Mouse (Mus musculus): ENCODE measurements around the gene Dlgap4. TPM values are rescaled to one million over a fixed set of nuclear protein-coding genes. Genes with fewer than 3 reads are reported as not detected.

Gene Dlgap4
- total and polyA plus RNA-seq, 3 experiments = 31.3 to 61.5 (median 32.5) TPM

GRCm38 (mm10) chr2:156651019-156651418 lies 37.5 kb downstream of the Dlgap4 start:
- H3K4me1 ChIP-seq (ENCODE audit: control insufficient read depth, insufficient read depth, low read length) = no peaks in the 10 kb centered on the region; the same call in 1 of the 2 replicates
- no peaks in the 10 kb centered on the region for H3K27me3 ChIP-seq (ENCODE audit: control insufficient read depth, insufficient read depth, low read length)
- intact Hi-C loops (cut with DNase I) = no loop called here
- TF ChIP-seq CTCF (IDR thresholded peaks at IDR 0.05) = no peak
- no peaks in the 10 kb centered on the region for H3K36me3 ChIP-seq (ENCODE audit: control insufficient read depth, insufficient read depth, low read length)
- no peaks in the 10 kb centered on the region for H3K79me2 ChIP-seq (replicated peaks; ENCODE audit: control insufficient read depth, insufficient read depth, low read length)
- no peak overlapping the region for H3K4me3 ChIP-seq
- H3K27ac ChIP-seq = no peak overlapping the region
- H3K9ac ChIP-seq (ENCODE audit: low read depth, low read length) = no peak overlapping the region
- DNase-seq = no peak
- WGBS = 76% methylated on average over 6 of the region's 6 CpGs

- H3K9ac ChIP-seq (ENCODE audit: low read depth, low read length) = no peak overlapping the region
- H3K27me3 ChIP-seq (ENCODE audit: control insufficient read depth, insufficient read depth, low read length) = no peaks in the 10 kb centered on the region
- no peaks in the 10 kb centered on the region; the same call in 1 of the 2 replicates for H3K4me1 ChIP-seq (ENCODE audit: control insufficient read depth, insufficient read depth, low read length)
- peak; percentile 29 to 61 for DNase-seq
- H3K36me3 ChIP-seq (ENCODE audit: control insufficient read depth, insufficient read depth, low read length) = no peaks in the 10 kb centered on the region
- H3K27ac ChIP-seq = no peak overlapping the region
- intact Hi-C loops (cut with DNase I) = no loop called here
- H3K4me3 ChIP-seq = no peak overlapping the region
- WGBS = 12% methylated on average over 8 of the region's 8 CpGs
- no peaks in the 10 kb centered on the region for H3K79me2 ChIP-seq (replicated peaks; ENCODE audit: control insufficient read depth, insufficient read depth, low read length)
- TF ChIP-seq CTCF (IDR thresholded peaks at IDR 0.05) (no peak), POLR2A (IDR thresholded peaks at IDR 0.05; ENCODE audit: insufficient read depth, low read depth, low read length) (no peak), EP300 (IDR thresholded peaks at IDR 0.05; ENCODE audit: insufficient read depth, low read depth, low read length) (no peak)
Measured at GRCm38 (mm10) chr2:156652841-156653240, 39.3 kb downstream of the Dlgap4 start.

- TF ChIP-seq EP300 (IDR thresholded peaks at IDR 0.05; ENCODE audit: insufficient read depth, low read depth, low read length) (no peak), POLR2A (IDR thresholded peaks at IDR 0.05; ENCODE audit: insufficient read depth, low read depth, low read length) (no peak), CTCF (IDR thresholded peaks at IDR 0.05) (no peak)
- 73% methylated on average over 5 of the region's 5 CpGs for WGBS
- H3K27me3 ChIP-seq (ENCODE audit: control insufficient read depth, insufficient read depth, low read length) = no peaks in the 10 kb centered on the region
- H3K4me1 ChIP-seq (ENCODE audit: control insufficient read depth, insufficient read depth, low read length) = peaks cover 2% of the 10 kb centered on the region; the same call in 1 of the 2 replicates
- no peak overlapping the region for H3K4me3 ChIP-seq
- DNase-seq = no peak
- no peaks in the 10 kb centered on the region for H3K79me2 ChIP-seq (replicated peaks; ENCODE audit: control insufficient read depth, insufficient read depth, low read length)
- H3K27ac ChIP-seq = no peak overlapping the region
- intact Hi-C loops (cut with DNase I) = no loop called here
- no peak overlapping the region for H3K9ac ChIP-seq (ENCODE audit: low read depth, low read length)
- H3K36me3 ChIP-seq (ENCODE audit: control insufficient read depth, insufficient read depth, low read length) = no peaks in the 10 kb centered on the region
Measured at GRCm38 (mm10) chr2:156654148-156654547, 40.6 kb downstream of the Dlgap4 start.

- intact Hi-C loops (cut with DNase I) = no loop called here
- WGBS = 53% methylated on average over 5 of the region's 5 CpGs
Measured at GRCm38 (mm10) chr2:156655626-156656025, 42.1 kb downstream of the Dlgap4 start.

GRCm38 (mm10) chr2:156657522-156657921 lies 44.0 kb downstream of the Dlgap4 start:
- TF ChIP-seq CTCF (IDR thresholded peaks at IDR 0.05) (no peak), POLR2A (IDR thresholded peaks at IDR 0.05; ENCODE audit: insufficient read depth, low read depth, low read length) (no peak), EP300 (IDR thresholded peaks at IDR 0.05; ENCODE audit: insufficient read depth, low read depth, low read length) (no peak)
- H3K27ac ChIP-seq = no peak overlapping the region
- 72% methylated on average over 8 of the region's 8 CpGs for WGBS
- H3K4me3 ChIP-seq = no peak overlapping the region
- no peaks in the 10 kb centered on the region for H3K36me3 ChIP-seq (ENCODE audit: control insufficient read depth, insufficient read depth, low read length)
- intact Hi-C loops (cut with DNase I) = no loop called here
- peaks cover 2% of the 10 kb centered on the region; the same call in 1 of the 2 replicates for H3K4me1 ChIP-seq (ENCODE audit: control insufficient read depth, insufficient read depth, low read length)
- H3K79me2 ChIP-seq (replicated peaks; ENCODE audit: control insufficient read depth, insufficient read depth, low read length) = no peaks in the 10 kb centered on the region
- H3K27me3 ChIP-seq (ENCODE audit: control insufficient read depth, insufficient read depth, low read length) = no peaks in the 10 kb centered on the region
- no peak overlapping the region for H3K9ac ChIP-seq (ENCODE audit: low read depth, low read length)
- DNase-seq = no peak

More at GRCm38 (mm10) chr2:156655626-156656025, 42.1 kb downstream of the Dlgap4 start:
- Histone ChIP-seq H3K79me2 (replicated peaks; ENCODE audit: control insufficient read depth, insufficient read depth, low read length) (no peaks in the 10 kb centered on the region), H3K4me1 (ENCODE audit: control insufficient read depth, insufficient read depth, low read length) (peaks cover 2% of the 10 kb centered on the region; the same call in 1 of the 2 replicates), H3K36me3 (ENCODE audit: control insufficient read depth, insufficient read depth, low read length) (no peaks in the 10 kb centered on the region), H3K27ac (no peak overlapping the region), H3K27me3 (ENCODE audit: control insufficient read depth, insufficient read depth, low read length) (no peaks in the 10 kb centered on the region), H3K4me3 (no peak overlapping the region), H3K9ac (ENCODE audit: low read depth, low read length) (no peak overlapping the region)
- DNase-seq = no peak
- TF ChIP-seq POLR2A (IDR thresholded peaks at IDR 0.05; ENCODE audit: insufficient read depth, low read depth, low read length) = no peak
- no peak for TF ChIP-seq CTCF (IDR thresholded peaks at IDR 0.05)
- TF ChIP-seq EP300 (IDR thresholded peaks at IDR 0.05; ENCODE audit: insufficient read depth, low read depth, low read length) = no peak

GRCm38 (mm10) chr2:156658221-156658620 lies 44.7 kb downstream of the Dlgap4 start:
- H3K27me3 ChIP-seq (ENCODE audit: control insufficient read depth, insufficient read depth, low read length) = no peaks in the 10 kb centered on the region
- no peaks in the 10 kb centered on the region for H3K36me3 ChIP-seq (ENCODE audit: control insufficient read depth, insufficient read depth, low read length)
- no peak for TF ChIP-seq EP300 (IDR thresholded peaks at IDR 0.05; ENCODE audit: insufficient read depth, low read depth, low read length)
- TF ChIP-seq POLR2A (IDR thresholded peaks at IDR 0.05; ENCODE audit: insufficient read depth, low read depth, low read length) = no peak
- TF ChIP-seq CTCF (IDR thresholded peaks at IDR 0.05) = no peak
- no peaks in the 10 kb centered on the region for H3K79me2 ChIP-seq (replicated peaks; ENCODE audit: control insufficient read depth, insufficient read depth, low read length)
- H3K27ac ChIP-seq = no peak overlapping the region
- no peak overlapping the region for H3K4me3 ChIP-seq
- DNase-seq = no peak
- 77% methylated on average over 10 of the region's 10 CpGs for WGBS
- no peak overlapping the region for H3K9ac ChIP-seq (ENCODE audit: low read depth, low read length)
- intact Hi-C loops (cut with DNase I) = no loop called here
- H3K4me1 ChIP-seq (ENCODE audit: control insufficient read depth, insufficient read depth, low read length) = peaks cover 2% of the 10 kb centered on the region; the same call in 1 of the 2 replicates
